Mouse (Mus musculus): ENCODE data around the gene Sipa1.
"Not testable (repeated sequence)": the region's sequence is repeated elsewhere in the genome, so short reads cannot be mapped to it uniquely, and the experiment has no call there.

Sipa1 gene

DNA sequence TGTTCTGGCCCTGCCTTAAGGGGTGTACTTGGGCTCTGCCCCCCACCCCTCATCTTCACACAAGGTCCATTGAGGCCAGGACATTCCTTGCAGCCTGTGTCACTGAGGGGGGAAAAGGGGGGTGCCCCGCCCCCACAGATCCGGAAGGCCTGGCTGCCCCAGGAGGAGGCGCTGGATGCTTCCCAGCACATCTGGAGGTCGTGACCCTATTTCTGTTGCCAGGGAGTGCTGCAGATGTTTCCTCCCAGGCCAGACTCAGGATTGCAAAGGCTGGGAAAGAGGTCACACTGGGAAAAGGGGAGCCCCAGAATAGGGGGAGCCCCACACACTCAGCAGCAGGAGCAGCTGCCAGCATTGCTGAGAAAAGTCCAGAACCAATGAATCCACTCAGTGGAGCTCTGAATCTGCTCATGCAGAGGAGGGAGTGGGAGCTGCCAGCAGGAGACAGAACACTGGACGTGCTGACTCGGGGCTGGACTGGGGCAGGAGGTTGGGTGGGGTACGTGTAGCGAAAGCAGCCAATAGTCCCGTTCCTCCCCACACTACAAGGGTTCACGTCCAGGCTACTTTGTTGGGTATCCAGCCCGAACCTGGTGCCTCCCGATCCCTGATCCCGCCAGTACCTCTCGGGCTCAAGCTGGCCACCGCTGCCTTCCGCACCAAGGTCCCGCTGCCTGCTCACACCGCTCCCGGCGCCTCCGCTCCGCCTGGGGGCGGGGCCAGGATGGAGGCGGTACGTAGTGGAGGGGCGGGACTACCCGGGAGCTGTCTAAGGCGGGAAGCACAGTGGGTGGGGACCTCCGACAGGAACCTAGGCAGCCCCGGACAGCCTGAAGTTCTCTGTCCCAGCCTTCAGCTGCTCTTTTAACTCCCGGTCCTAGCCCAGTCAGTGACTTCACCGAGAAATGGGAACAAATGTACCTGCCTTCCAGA lies at the start of gene Sipa1:
Sipa1 (minus strand) TSS at position 727 of the 933 bp plus-strand sequence.
- peak; percentile 51 to 64 for DNase-seq (ENCODE audit: low spot score in 2 of 2)

DNA sequence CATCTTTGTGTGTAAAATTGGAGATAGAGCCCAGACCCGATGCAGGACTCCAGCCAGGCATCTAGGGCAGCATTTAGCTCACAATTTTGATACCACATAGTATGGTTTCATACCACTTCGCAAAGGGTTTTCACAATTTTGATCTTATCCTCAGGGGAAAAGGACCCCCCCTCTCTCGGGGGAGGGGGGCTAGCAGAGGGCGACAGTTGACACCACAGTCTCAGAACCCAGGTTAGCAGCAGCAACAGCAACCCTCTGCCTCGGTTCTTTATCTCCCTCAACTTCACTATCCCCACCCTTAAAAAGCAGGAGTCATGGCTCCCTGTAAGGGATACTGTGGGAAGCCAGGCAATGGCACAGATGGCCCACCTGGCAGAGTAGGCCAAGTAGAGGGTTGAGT lies 49.7 kb upstream of the Sipa1 start:
- no peak for DNase-seq (ENCODE audit: low spot score in 2 of 2)

DNA sequence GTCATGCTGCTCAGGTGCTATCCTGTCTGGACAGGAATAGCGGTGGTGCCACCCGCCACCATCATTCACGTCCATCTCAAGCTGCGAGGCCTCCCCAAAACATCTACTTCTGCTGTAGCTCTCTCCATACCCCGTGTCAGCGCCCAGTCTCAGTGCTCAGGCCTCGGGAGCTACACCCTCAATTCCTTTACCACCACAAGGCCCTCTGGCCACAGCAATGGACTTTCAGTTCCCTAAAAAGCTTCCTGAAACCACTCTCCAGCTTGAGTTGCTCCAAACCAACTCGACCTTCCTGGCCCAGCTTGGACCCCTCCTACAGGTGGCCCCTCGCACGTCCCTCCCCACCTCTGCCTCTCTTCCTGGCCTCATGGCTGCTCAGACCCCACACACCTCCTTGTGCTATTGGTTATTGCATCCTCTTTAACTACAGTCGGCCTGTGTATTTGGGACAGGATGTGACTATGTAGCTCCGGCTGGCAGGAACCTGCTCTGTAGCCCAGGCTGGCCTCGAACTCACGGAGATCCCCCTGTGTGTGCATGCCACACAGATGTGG lies 48.5 kb upstream of the Sipa1 start:
- no peak for DNase-seq (ENCODE audit: low spot score in 2 of 2)

DNA sequence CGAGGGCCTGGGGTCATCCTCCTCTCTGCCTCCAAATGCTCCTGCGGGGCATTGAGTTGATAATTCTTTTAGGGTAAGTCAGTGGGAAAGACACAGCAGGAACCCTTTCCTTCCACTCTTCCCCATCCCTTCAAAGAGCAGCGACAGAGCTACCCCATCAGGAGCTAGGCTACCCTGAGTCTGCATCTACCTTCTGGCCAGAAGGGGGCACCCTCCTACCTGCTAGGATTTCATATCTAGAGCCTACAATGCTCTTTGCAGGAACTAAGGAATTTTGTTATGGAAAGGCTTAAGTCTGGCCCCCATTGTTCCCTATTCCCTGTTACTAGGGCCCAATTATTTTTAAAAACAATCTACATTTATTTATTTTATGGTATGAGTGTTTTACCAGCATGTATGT lies 47.7 kb upstream of the Sipa1 start:
- peak in 1 of 2 experiments; percentile 64 for DNase-seq (ENCODE audit: low spot score in 2 of 2)

DNA sequence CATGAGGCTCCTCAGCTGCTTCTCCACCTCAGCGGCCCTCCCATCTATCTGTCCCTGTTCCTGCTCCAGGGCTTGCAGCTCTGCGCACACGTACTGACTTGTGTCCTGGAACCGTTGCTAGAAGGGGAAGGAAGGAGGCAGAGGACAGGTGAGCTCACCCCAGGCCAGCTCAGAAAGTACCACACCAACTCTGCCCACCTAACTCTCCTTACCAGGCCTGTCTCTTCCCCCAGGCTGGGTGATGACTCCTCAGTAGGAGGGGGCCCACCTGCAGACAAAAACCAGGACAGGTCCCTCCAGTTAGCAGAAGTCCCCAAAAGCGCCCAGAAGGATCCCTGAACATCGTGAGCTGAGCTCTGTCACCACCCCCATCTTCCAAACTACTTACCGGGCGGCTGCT lies 47.1 kb upstream of the Sipa1 start:
- DNase-seq (ENCODE audit: low spot score in 2 of 2): no peak

DNA sequence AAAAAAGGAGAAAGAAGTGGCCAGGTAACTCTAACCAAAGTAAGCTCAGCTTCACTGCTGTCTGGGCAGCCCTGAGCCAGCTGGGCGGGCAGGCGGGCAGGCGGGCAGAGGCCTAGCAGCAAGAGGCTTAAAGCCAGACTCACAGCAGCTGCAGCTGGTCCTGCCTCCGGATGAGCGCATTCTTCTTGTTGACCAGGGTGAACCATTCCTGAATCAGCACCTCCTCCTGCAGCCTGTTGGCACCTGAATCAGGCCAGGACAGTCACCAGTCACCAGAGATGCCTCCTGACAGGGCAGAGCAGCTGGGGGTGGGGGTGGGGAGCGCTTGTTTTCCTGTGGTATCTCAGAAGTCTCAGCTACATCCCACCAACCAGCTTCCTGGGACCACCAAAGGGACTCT lies 46.6 kb upstream of the Sipa1 start:
- no peak for DNase-seq (ENCODE audit: low spot score in 2 of 2)

DNA sequence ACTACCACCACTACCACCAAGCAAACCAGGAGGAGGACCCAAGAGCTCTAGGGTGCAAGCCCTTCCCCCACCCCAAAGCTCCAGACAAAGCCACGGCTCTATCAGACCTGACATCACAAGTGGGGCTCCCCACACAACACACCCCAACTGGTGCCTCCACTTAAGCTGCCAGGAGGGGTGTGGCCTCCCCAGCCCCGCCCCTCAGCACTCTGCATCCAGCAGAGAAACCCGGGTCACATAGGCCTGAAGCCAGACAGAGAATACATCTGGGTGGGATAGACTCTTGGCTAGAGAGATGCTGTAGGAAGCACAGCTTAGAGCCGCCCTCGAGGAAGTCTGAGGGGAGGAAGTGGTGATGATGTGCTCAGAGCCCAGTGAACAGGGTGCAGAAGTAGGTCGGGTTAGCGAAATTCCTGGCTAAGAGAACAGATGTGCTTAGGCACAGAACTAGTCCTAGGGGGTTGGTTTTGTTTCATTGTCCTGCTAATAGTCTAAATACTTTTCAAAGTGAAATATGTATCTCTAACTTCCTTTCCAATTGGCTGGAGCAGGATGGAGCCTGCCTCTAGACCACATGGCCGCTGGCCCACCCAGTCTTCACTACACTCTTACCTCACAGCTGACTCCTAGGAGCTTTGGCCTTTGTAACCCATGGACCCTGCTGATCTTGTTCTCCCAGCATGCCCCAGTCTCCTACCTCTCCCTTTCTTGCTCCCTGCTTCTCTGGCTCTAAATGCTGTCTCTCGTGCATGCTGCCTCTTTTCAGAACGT lies 41.5 kb upstream of the Sipa1 start:
- DNase-seq (ENCODE audit: low spot score in 2 of 2): no peak

DNA sequence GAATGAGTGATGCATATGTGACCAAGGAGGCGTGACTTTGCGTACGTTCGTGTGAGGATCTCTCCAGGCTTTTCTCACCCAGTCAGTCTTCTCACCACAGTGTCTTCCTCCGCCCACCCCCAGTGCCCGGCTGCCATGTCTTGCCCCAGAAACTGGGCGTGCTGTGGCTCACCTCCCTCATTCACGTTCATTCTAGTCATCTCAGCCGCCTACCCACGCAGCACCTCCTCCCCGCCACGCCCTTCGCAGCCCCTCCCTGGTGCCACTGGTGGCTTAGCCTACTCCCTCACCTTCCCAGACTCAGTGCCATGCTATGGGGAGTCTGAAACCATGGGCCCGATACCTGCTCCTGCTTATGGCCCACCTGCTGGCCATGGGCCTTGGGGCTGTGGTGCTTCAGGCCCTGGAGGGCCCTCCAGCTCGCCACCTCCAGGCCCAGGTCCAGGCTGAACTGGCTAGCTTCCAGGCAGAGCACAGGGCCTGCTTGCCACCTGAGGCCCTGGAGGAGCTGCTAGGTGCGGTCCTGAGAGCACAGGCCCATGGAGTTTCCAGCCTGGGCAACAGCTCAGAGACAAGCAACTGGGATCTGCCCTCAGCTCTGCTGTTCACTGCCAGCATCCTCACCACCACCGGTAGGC lies 40.8 kb upstream of the Sipa1 start, which contains the start of gene Kcnk7:
Kcnk7 (plus strand) TSS at position 205 of the 638 bp plus-strand sequence.
- DNase-seq (ENCODE audit: low spot score in 2 of 2): peak in 1 of 2 experiments; percentile 34

DNA sequence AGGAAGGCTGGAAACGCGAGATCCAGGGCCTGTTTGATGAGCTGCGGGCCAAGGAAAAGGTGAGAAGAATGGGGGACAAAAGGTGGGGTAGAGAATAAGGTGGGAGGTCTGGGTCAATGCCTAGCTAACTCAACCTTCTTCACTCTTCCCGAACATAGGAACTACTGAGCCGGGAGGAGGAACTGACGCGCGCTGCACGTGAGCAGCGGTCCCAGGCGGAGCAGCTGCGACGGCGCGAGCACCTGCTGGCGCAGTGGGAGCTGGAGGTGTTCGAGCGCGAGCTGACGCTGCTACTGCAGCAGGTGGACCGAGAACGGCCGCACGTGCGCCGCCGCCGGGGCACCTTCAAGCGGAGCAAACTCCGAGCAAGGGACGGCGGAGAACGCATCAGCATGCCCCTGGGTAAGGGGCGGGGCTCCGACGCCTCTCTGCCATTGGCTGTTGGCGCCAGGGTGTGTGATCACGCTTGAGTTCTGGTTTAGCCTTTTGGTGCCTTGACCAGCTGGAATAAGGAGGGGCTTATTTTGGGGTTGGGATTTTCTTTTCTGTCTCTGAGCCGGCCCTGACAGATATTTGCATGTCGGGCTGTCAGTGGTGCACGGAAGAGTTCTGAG lies 32.4 kb upstream of the Sipa1 start:
- no peak for DNase-seq (ENCODE audit: low spot score in 2 of 2)

DNA sequence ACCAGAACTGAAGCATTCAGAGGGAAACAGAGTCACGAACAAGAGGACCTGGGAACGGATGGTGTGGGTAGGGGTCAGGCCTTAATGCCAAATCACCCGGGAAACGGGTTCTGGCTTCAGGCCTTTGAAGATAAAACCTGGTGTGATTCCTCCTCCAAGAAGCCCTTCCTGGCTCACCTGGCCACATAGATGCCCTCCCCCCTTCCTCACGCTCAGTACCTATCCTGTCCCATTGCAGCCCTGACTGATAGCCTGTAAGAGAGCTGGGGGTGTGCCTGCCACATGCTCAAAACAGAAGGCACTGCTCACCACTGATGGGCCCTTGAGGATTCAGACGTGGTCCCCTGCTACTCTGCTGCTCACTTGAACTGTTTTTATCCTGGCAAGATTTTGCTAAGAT lies 30.3 kb upstream of the Sipa1 start:
- DNase-seq (ENCODE audit: low spot score in 2 of 2): no peak

DNA sequence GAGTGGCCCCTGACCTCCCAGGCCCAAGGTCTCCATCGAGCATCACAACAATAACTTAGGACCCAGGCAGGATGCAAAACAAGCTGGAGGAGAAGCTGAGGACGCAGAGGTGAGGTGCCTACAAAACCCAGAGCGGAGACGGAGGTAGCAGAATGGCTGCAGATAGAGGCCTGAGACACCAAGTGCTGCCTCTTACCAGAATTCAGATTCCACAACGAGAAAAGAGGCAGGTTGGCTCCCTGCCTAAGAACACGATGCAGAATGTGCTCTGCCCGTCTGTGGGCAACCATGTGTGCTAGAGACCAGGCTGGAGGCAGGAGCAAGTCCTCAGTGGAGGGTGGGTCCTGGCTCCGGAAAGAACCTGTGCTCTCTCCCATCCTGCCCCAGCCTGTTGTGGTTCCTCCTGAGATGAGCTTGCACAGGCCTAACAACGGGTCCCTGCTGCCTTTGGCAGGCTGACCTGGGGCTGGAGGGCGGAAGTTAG lies 29.4 kb upstream of the Sipa1 start:
- no peak for DNase-seq (ENCODE audit: low spot score in 2 of 2)

DNA sequence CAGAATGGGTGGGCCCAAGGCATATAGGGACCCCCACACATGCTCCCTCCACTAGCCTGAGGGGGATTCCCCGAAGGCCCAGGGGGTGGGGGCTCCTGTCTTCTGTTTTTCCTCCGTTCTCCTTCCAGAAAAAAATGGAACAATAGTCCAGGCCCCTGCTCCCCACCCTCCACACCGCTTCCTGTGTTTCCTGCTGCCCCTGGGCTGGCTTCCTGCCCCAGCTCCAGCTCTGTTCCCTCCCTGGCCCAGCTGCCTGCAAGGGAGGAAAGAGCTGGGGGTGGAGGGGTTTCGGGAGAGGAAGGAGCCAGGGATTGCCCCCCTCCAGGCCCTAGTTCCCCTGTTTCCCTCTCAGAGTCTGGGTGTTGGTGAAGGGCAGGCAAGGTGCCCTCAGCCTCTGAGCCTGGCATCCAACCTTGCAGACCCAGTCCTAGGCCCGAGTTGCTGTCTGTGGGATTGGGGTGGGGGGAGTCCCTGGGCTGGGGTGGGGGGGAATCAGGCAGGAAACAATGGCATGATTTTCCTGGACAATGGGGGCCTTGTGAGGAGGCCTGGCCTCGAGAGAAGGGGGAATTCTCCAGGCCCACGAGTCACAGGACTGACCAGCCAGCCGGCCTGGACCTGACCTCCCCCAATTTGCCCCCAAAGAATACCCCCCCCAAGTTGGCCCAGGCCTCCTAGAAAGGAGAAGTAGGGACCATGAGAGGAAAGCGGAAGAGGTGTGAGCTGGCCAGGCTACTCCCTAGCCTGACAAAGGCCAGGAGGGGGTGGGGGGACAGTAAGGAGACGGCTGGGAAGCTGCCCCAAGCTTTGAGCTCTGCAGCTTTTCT lies 28.8 kb upstream of the Sipa1 start:
- no peak for DNase-seq (ENCODE audit: low spot score in 2 of 2)

DNA sequence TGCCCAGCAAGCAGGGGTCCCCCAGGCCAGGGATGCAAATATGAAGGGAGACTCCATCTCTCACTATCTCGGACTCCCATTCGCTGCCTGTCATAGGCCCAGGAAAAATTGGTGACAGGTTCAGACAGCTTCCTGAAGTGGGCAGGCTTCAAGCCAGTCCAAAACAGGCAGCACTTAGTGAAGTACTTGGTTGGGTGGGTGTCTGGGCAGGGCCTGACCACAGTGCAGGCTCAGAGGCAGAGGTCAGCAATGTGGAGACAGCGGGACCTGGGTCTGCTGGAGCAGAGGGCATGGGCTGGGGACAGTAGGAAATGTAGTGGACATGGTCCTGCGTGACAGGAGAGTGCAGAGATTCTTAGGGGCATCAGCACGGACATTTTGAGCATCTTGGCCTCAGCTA lies 28.1 kb upstream of the Sipa1 start:
- no peak for DNase-seq (ENCODE audit: low spot score in 2 of 2)

DNA sequence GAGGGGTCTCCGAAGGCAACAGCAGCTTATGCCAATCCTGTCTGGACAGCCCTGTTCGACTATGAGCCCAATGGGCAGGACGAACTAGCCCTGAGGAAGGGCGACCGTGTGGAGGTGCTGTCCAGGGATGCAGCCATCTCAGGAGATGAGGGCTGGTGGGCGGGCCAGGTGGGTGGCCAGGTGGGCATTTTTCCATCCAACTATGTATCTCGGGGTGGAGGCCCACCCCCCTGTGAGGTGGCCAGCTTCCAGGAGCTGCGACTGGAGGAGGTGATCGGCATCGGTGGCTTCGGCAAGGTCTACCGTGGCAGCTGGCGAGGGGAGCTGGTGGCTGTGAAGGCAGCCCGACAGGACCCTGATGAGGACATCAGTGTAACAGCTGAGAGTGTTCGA lies 26.8 kb upstream of the Sipa1 start:
- DNase-seq (ENCODE audit: low spot score in 2 of 2): no peak

DNA sequence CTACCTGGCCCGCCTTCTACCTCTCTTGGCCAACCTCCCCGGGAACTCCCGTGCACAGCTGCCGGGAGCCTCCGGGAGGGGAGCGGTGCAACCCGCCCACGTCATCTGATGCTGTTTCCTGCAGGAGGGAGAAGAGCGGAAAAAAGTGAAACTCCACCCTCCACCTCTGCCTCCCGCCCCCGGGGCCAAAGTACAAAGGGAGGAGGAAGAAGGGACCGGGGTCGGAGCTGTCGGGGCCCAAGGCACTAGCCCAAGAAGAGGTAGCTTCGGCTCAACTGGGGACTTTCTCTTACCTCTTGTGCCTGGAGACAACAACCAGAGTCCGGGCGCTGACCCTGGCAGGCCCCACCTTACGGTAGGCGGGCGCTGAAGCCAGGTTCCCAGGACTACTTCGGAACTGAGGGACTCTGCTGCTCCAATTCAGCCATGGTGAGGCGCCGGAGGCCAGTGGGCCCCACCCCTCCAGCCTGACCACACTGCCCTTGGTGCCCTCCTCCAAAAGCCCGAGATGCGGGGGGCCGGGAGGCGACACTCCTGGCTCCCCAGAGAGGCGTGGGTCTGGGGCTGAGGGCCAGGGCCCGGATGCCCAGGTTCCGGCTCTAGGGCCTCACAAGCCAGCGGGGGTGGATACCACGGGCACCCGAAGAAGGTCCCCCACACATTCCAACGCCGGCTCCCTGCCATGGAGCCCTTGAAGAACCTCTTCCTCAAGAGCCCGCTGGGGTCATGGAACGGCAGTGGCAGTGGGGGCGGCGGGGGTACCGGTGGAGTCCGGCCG lies 26.2 kb upstream of the Sipa1 start:
- peak; percentile 70 to 78 for DNase-seq (ENCODE audit: low spot score in 2 of 2)

DNA sequence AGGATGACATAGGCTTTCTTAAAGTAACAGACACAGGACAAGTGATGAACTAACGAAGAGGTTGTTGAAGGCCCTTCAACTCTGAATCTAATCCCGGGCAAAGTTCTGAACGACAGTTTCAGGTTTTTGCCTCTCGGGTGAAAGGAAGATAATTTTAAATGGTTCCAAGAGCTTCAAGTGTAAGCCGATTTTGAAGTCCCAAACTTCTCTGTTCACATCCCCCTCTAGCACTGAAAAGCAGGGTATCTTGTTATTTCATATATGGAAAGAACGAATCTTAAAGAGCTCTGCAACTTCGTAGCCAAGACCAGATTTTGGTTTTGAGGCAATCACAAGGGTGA lies 25.6 kb upstream of the Sipa1 start:
- no peak for DNase-seq (ENCODE audit: low spot score in 2 of 2)

DNA sequence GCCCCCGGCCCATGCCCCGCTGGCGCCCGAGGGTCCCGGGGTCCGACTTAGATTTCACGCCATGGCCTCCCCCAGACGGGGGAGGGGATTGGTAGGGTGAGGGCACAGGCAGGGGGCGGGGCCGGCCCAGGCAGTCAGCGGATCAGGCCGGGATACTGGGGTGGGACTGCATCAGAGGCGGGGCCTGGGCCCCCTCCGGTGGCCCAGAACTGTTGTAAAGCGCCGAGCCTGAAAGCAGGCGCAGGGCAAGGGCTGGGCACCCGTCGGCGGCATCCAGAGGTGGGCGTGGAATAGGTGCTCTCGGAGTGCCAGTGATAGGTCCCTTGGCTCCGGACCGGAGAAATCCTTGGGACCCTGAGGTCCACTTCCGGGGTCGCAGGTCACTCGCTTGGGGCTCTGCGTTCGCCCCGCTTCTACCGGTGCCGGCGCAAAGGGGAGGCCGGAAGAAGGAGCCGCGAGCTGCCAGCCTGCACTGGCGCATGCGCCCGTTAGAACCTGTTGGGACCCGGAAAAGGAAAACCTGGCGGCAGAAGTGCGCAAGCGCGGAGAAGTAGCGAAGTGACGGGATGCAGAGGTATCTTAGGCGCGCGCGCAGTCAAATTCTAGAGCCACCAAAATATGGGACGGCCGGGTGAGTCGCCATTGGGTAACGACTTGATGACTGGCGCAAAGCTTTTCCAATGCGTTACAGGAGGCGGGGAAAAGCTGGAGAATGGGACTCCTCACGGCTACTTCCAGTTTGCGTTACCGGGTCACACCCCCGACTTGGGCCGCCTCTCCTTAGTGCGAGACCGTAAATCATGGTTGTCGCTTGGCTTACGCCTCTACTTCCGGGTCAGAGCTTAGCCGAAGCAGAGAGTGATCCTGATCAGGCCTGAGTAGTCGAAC lies 24.9 kb upstream of the Sipa1 start, which contains the start of the genes Map3k11 and Pcnx3:
Map3k11 (plus strand) TSS at position 543 of the 888 bp plus-strand sequence.
Pcnx3 (minus strand) TSS at position 709 of the 888 bp plus-strand sequence.
- peak; percentile 96 to 98 for DNase-seq (ENCODE audit: low spot score in 2 of 2)

DNA sequence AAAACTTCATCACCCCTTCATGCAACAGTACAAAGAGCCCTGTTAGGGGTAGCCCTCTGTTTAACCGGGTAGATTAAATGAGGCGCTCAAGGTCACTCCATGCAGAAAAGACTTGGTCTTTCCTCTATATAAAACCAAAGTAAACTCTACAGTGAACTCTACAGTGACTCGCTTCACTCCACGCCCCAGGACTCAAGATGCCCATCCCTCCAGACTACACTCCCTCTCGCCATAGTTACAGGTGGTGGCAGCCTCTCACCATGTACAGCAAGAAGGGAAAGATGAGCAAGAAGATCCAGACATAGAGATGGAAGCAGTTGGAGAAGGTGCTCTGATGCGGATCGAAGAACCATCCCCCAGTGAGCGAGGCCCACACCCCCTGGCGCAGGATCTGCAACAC lies 24.2 kb upstream of the Sipa1 start:
- no peak for DNase-seq (ENCODE audit: low spot score in 2 of 2)

DNA sequence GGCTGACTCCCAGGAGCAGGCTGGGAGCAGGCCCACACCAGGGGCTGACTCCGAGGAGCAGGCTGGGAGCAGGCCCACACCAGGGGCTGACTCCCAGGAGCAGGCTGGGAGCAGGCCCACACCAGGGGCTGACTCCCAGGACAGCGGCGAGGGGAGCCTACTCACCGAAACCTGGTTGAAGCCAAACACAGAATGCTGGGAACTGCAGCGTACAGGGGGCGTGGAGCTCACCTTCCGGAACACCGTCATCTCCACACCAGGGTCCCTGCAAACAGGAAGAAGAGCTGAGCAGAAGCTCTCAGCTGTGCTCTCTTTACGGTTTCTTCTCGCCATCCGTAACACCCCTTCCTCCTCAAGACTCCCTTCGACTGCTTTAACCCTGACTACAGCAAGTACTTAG lies 23.4 kb upstream of the Sipa1 start:
- DNase-seq (ENCODE audit: low spot score in 2 of 2): not testable (repeated sequence)
